Mouse (Mus musculus): ENCODE data around the gene Tle4.
A peak's percentile ranks its signal among the peaks of the same experiment; 100 is the strongest.

Tle4 gene

DNA sequence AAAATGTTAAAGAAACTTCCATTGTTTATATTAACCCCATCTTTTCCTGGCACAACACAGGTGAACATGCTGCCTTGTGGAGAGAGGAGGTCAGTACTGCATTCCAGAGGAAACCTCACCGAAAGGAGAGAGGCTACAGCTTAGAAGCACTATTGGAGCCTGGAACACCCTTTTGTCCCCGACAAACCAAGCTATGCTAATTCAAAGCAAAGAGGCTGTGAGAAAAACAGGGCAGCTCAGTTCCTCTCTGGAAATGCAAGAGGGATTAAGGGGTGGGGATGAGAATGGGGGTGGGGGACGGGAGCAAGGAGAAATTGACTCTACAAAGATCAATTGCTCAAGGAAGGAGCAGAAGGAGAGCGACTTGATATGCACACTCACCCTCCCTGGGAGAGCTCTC is 182.9 kb downstream of the Tle4 start:
- no peak for DNase-seq (ENCODE audit: low read depth, low spot score)

GRCm38 (mm10) chr19:14406603-14407002 is 191.2 kb downstream of the Tle4 start:
- peak; percentile 74 for DNase-seq (ENCODE audit: low read depth, low spot score)

All from brain, adult 2 months (tissue).